Mouse (Mus musculus): ENCODE results near the gene Ltb4r1.

GRCm38 (mm10) chr14:55761163-55761562 is 4.6 kb upstream of the Ltb4r1 start, which contains the start of gene Ltb4r2:
- 0 out of 4 replicates have a peak, but pooled peaks of 1 of the 2 experiments have one; percentile 20 for TF ChIP-seq POLR2A (IDR thresholded peaks at IDR 0.05; ENCODE audit: control insufficient read depth in 1 of 2, insufficient read depth in 1 of 2, low read depth in 1 of 2, low read length in 2 of 2, poor library complexity in 1 of 2)
- no peak for TF ChIP-seq MAZ (IDR thresholded peaks at IDR 0.05; ENCODE audit: low read depth, low read length)
- no peak for TF ChIP-seq JUND (IDR thresholded peaks at IDR 0.05; ENCODE audit: low read depth, low read length)
- TF ChIP-seq CTCF (IDR thresholded peaks at IDR 0.05 in 2 of 3, conservative IDR thresholded peaks at IDR 0.05 in 1 of 3; ENCODE audit: control insufficient read depth in 1 of 3, insufficient read depth in 1 of 3, low read depth in 2 of 3, low read length in 3 of 3, poor library complexity in 1 of 3, severe bottlenecking in 1 of 3) = no peak
- TF ChIP-seq NELFE (IDR thresholded peaks at IDR 0.05; ENCODE audit: low read depth, low read length) = no peak
- TF ChIP-seq USF2 (IDR thresholded peaks at IDR 0.05; ENCODE audit: borderline replicate concordance in 1 of 2, insufficient read depth in 1 of 2, low read depth in 1 of 2, low read length in 2 of 2) = no peak
- TF ChIP-seq USF1 (IDR thresholded peaks at IDR 0.05; ENCODE audit: low read depth, low read length) = no peak
- no peak for TF ChIP-seq MYB (IDR thresholded peaks at IDR 0.05; ENCODE audit: low read depth, low read length)
- TF ChIP-seq TAL1 (IDR thresholded peaks at IDR 0.05; ENCODE audit: low read length) = no peak
- no peak for TF ChIP-seq TCF12 (IDR thresholded peaks at IDR 0.05; ENCODE audit: low read depth, low read length)
- TF ChIP-seq ETS1 (IDR thresholded peaks at IDR 0.05; ENCODE audit: low read depth, low read length) = no peak
- no peak for TF ChIP-seq CHD2 (IDR thresholded peaks at IDR 0.05; ENCODE audit: low read length)
- no peak for TF ChIP-seq ZMIZ1 (IDR thresholded peaks at IDR 0.05; ENCODE audit: low read depth, low read length)
- no peak for TF ChIP-seq CHD1 (IDR thresholded peaks at IDR 0.05; ENCODE audit: low read depth, low read length)

Measured in MEL (cell line).